Mouse (Mus musculus): ENCODE measurements around the gene Stn1.

DNA sequence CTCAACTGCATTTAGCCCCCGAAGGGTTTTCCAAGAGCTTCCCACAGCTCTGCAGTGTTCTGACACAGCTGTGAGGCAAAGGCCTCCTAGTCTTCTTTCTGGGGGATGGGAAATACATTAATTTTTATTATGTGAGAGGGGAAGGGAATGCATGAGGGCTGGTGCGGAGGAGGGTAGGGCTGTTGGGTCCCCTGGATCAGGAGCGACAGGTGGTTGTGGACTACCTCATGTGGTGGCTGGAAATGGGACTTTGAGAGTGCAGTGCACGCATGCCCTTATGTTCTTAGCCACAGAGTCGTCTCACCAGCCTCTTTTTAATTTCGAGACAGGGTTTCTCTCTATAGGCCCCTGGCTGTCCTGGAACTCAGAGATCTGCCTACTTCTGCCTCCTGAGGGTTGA, 39.6 kb downstream of the Stn1 start:
- no peak for TF ChIP-seq CTCF (IDR thresholded peaks at IDR 0.05; ENCODE audit: borderline replicate concordance, extremely low read depth, insufficient read depth, insufficient read length)
- no peak for TF ChIP-seq POLR2A (IDR thresholded peaks at IDR 0.05; ENCODE audit: borderline replicate concordance, extremely low read depth, insufficient read depth, insufficient read length, poor library complexity, severe bottlenecking)

Measured in brain, embryonic 14.5 days (tissue).